Mouse (Mus musculus) liver, embryonic 14.5 days (tissue): ENCODE measurements around the gene Slc1a6. TPM values are rescaled to one million over a fixed set of nuclear protein-coding genes. Genes with fewer than 3 reads are reported as not detected.
"Not testable (repeated sequence)": the region's sequence is repeated elsewhere in the genome, so short reads cannot be mapped to it uniquely, and the experiment has no call there.

Source experiments
- ATAC-seq: fragments of 200-750 bp; cut with Nextera tagmentation; 2 replicates; pipeline ENCODE4 v1.8.0; 2017; ENCODE audit warnings: moderate number of reproducible peaks, mild to moderate bottlenecking, moderate library complexity; ENCODE audit not compliant: insufficient read depth
- DNase-seq, 3 experiments: peaks; one replicate each; pipeline ENCODE4 v3.0.0-alpha.2; 2012 to 2013; ENCODE audit warnings: low read depth in 3 of 3, low spot score in 3 of 3
- H3K27ac ChIP-seq: fragments of 300-500 bp; sonication (generic); 2 replicates; pipeline ENCODE4 v1.5.1; 2014; ENCODE audit warnings: moderate library complexity, mild to moderate bottlenecking, control low read depth, inconsistent platforms
- H3K27me3 ChIP-seq: fragments of 300-500 bp; sonication (generic); 2 replicates; pipeline ENCODE4 v1.6.1; 2014; ENCODE audit warnings: mild to moderate bottlenecking, low read length, moderate library complexity; ENCODE audit not compliant: control insufficient read depth, insufficient read depth
- H3K36me3 ChIP-seq: fragments of 300-500 bp; sonication (generic); replicated peaks from 2 replicates; pipeline ENCODE4 v1.6.1; 2014; ENCODE audit warnings: low read depth; ENCODE audit not compliant: control insufficient read depth, insufficient read depth
- H3K4me1 ChIP-seq, 2 experiments: fragments of 200-500 bp in 1 of 2; fragments of 300-500 bp in 1 of 2; sonication (generic) in 1 of 2; replicated peaks; 2 replicates each; pipeline ENCODE4 v1.6.1; 2012 to 2014; ENCODE audit warnings: antibody characterized with exemption in 1 of 2, inconsistent platforms in 1 of 2, low read length in 1 of 2; ENCODE audit not compliant: control insufficient read depth in 2 of 2, insufficient read depth in 2 of 2
- H3K4me2 ChIP-seq: fragments of 300-500 bp; sonication (generic); 2 replicates; pipeline ENCODE4 v1.6.1; 2014; ENCODE audit warnings: low read depth, mild to moderate bottlenecking, control low read depth, moderate library complexity
- H3K4me3 ChIP-seq, 2 experiments: fragments of 200-500 bp in 1 of 2; fragments of 300-500 bp in 1 of 2; sonication (generic) in 1 of 2; 2 replicates each; pipeline ENCODE4 v1.5.1; 2012 to 2014; ENCODE audit warnings: low read depth in 2 of 2, low read length in 2 of 2, mild to moderate bottlenecking in 2 of 2, control low read depth in 1 of 2, inconsistent platforms in 1 of 2, moderate library complexity in 1 of 2; ENCODE audit not compliant: insufficient read depth in 1 of 2
- H3K9ac ChIP-seq: fragments of 300-500 bp; sonication (generic); replicated peaks from 2 replicates; pipeline ENCODE4 v1.6.1; 2014; ENCODE audit warnings: mild to moderate bottlenecking, control low read depth, moderate library complexity
- H3K9me3 ChIP-seq: fragments of 300-500 bp; sonication (generic); 2 replicates; pipeline ENCODE4 v1.6.1; 2016; ENCODE audit warnings: low read length, mixed read lengths; ENCODE audit not compliant: control insufficient read depth
- CTCF ChIP-seq: IDR thresholded peaks from 2 replicates; pipeline ENCODE4 v1.5.1; 2016; ENCODE audit warnings: antibody characterized with exemption, low read depth, control low read depth
- EP300 ChIP-seq: IDR thresholded peaks from 2 replicates; pipeline ENCODE4 v1.6.1; 2016; ENCODE audit warnings: antibody characterized with exemption, low read depth
- WGBS: fragments of 180-500 bp; shearing (Covaris S2); extraction: QIAGEN DNeasy Blood & Tissue Kit; methylation state at CpG from one replicate; pipeline ENCODE4 v1.1.7; 2014; ENCODE audit not compliant: insufficient replicate concordance; 5-methylcytosine and 5-hydroxymethylcytosine counted together
- polyA plus RNA-seq, 2 experiments: library from polyadenylated mRNA; depleted of rRNA in 1 of 2; stranded (reverse) in 1 of 2; unstranded in 1 of 2; fragments of >200 nt; fragmentation: Nextera tagmentation in 1 of 2; extraction: Ambion mirVana in 1 of 2; gene quantifications; 2 replicates each; pipeline versions ENCODE4 v1.2.1 to v1.2.3; 2012 to 2014

Gene Slc1a6
- polyA plus RNA-seq, 2 experiments, result 0.06 to 0.21 TPM

DNA sequence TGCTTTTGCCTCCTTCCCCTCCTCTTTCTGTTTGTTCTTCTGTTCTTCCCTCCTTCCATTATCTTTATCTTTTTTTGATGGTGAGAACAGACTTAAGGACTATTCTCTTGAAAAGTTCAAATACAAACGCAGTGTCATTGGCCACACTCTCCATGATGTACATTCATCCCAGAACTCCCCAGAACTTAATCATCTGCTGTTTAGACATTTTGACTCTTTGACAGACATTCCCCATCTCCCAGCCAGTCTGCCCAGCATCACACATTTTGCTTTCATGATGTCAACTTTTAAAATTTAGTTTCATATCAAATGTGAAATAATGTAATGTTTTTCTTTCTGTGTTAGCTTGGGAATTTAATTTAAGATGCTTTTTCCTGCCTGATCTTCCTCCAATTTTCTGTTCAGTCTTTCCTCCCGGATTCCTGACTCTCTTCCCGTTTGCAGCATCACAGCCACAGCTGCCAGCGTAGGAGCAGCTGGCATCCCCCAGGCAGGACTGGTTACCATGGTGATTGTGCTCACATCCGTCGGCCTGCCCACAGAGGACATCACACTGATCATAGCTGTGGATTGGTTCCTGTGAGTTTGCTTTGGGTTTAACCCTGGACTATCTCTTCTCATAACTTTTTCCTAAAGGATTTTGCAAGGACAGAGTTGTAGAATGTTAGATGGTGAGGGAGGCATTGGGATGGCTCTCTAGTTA, 32.2 kb downstream of the Slc1a6 start:
- no peak overlapping the region for H3K4me3 ChIP-seq
- no peak overlapping the region for H3K9ac ChIP-seq
- no peak for DNase-seq
- H3K9me3 ChIP-seq, result no peaks in the 10 kb centered on the region
- H3K4me1 ChIP-seq, result no peaks in the 10 kb centered on the region
- no peaks in the 10 kb centered on the region for H3K27me3 ChIP-seq
- ATAC-seq, result no peak
- no peaks in the 10 kb centered on the region for H3K36me3 ChIP-seq
- H3K4me2 ChIP-seq, result no peak overlapping the region
- no peak overlapping the region for H3K27ac ChIP-seq
- no peak for TF ChIP-seq EP300
- no peak for TF ChIP-seq CTCF
- WGBS, result 49% methylated on average over 6 of the region's 6 CpGs

DNA sequence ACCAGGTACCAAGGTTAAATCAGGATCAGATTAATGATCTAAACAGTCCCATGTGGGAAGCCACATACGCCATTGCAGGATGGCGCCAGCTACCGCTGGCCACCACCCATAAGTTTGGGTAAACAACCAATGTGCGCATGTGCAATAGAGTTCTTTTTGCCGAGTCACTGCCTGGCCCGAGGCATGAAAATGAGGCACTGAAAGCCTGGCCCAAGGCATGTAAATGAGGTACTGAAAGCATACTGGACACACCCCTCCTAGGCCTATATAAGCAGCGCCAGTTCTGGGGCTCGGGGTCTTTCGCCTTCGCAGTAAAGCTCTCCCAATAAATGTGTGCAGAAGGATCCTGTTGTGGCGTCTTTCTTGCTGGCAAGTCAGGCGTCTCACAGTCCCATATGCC, 60.2 kb downstream of the Slc1a6 start:
- not testable (repeated sequence) for ATAC-seq, H3K4me1 ChIP-seq, H3K9ac ChIP-seq, H3K27ac ChIP-seq, H3K4me3 ChIP-seq, H3K4me2 ChIP-seq, H3K27me3 ChIP-seq, DNase-seq, H3K36me3 ChIP-seq, H3K9me3 ChIP-seq
- WGBS, result 67% methylated on average over 12 of the region's 12 CpGs

DNA sequence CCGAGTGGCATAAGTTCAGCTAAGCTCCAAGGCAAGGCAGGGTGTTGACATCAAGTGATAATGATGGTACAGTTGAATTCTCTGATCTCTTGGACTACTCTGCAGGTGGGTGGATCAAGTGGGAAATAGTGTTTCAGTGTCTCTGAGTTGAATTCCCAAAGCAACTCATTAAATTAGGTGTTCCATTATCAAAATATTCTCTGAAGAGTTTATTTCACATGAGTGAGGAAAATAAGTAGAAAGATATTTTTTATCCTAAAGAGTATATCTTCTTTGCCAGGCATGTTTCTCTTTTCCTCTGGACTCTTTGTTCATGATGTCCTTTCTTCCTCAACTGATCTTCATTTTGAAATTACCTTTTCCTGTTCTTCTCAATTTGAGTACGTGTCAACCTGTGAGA, 71.8 kb downstream of the Slc1a6 start, which contains the start of gene Olfr1356:
Olfr1356 (minus strand) TSS at position 101 of the 400 bp plus-strand sequence.
- no peak for ATAC-seq
- TF ChIP-seq EP300 (no peak), CTCF (no peak)
- 51% methylated on average over 2 of the region's 2 CpGs for whole genome bisulfite sequencing

More for the DNA sequence above, 71.8 kb downstream of the Slc1a6 start, which contains the start of gene Olfr1356:
- no peak within 1 kb of the TSS for H3K4me2 ChIP-seq
- H3K4me1 ChIP-seq, result no peaks in the 10 kb centered on the region
- no peak within 1 kb of the TSS for H3K9ac ChIP-seq
- H3K4me3 ChIP-seq, result no peak within 1 kb of the TSS
- H3K27me3 ChIP-seq, result no peaks in the 10 kb centered on the region
- H3K36me3 ChIP-seq, result no peaks in the 10 kb centered on the region
- no peak within 1 kb of the TSS for H3K27ac ChIP-seq
- no peak for DNase-seq
- no peaks in the 10 kb centered on the region for H3K9me3 ChIP-seq

Other genes starting within 250 kb of the Slc1a6 start
- 7.3 and 10.0 TPM in 2 replicates for gene Ilvbl, start 206.2 kb upstream of the Slc1a6 start, polyA plus RNA-seq (2012; rRNA removed)
- 10.9 and 11.5 TPM in 2 replicates for gene Ilvbl, start 206.2 kb upstream of the Slc1a6 start, polyA plus RNA-seq (2014; fragmentation: Nextera tagmentation; extraction: Ambion mirVana)
- gene Syde1, start 188.5 kb upstream of the Slc1a6 start, polyA plus RNA-seq (2012; rRNA removed), result 1.7 and 1.9 TPM in 2 replicates
- 1.5 and 1.6 TPM in 2 replicates for gene Syde1, start 188.5 kb upstream of the Slc1a6 start, polyA plus RNA-seq (2014; fragmentation: Nextera tagmentation; extraction: Ambion mirVana)
- gene Olfr1357, start 162.4 kb upstream of the Slc1a6 start, polyA plus RNA-seq (2012; rRNA removed), result not detected in 2 replicates
- not detected in 2 replicates for gene Olfr1357, start 162.4 kb upstream of the Slc1a6 start, polyA plus RNA-seq (2014; fragmentation: Nextera tagmentation; extraction: Ambion mirVana)
- gene Casp14, start 62.2 kb upstream of the Slc1a6 start, polyA plus RNA-seq (2012; rRNA removed), result not detected in 2 replicates
- gene Casp14, start 62.2 kb upstream of the Slc1a6 start, polyA plus RNA-seq (2014; fragmentation: Nextera tagmentation; extraction: Ambion mirVana), result not detected in 2 replicates
- gene Ccdc105, start 27.4 kb upstream of the Slc1a6 start, polyA plus RNA-seq (2012; rRNA removed), result not detected in 2 replicates
- gene Ccdc105, start 27.4 kb upstream of the Slc1a6 start, polyA plus RNA-seq (2014; fragmentation: Nextera tagmentation; extraction: Ambion mirVana), result not detected in 2 replicates
- not detected in 2 replicates for gene Olfr1356, start 71.7 kb downstream of the Slc1a6 start, polyA plus RNA-seq (2012; rRNA removed)
- not detected in 2 replicates for gene Olfr1356, start 71.7 kb downstream of the Slc1a6 start, polyA plus RNA-seq (2014; fragmentation: Nextera tagmentation; extraction: Ambion mirVana)
- not detected in 2 replicates for gene Olfr1355, start 95.0 kb downstream of the Slc1a6 start, polyA plus RNA-seq (2012; rRNA removed)
- gene Olfr1355, start 95.0 kb downstream of the Slc1a6 start, polyA plus RNA-seq (2014; fragmentation: Nextera tagmentation; extraction: Ambion mirVana), result not detected in 2 replicates
- gene Olfr1354, start 132.7 kb downstream of the Slc1a6 start, polyA plus RNA-seq (2012; rRNA removed), result not detected in 2 replicates
- not detected in 2 replicates for gene Olfr1354, start 132.7 kb downstream of the Slc1a6 start, polyA plus RNA-seq (2014; fragmentation: Nextera tagmentation; extraction: Ambion mirVana)
- gene Olfr8, start 170.1 kb downstream of the Slc1a6 start, polyA plus RNA-seq (2012; rRNA removed), result not detected in 2 replicates
- not detected in 2 replicates for gene Olfr8, start 170.1 kb downstream of the Slc1a6 start, polyA plus RNA-seq (2014; fragmentation: Nextera tagmentation; extraction: Ambion mirVana)
- not detected in 2 replicates for gene Olfr1353, start 182.8 kb downstream of the Slc1a6 start, polyA plus RNA-seq (2012; rRNA removed)
- not detected in 2 replicates for gene Olfr1353, start 182.8 kb downstream of the Slc1a6 start, polyA plus RNA-seq (2014; fragmentation: Nextera tagmentation; extraction: Ambion mirVana)
- not detected in 2 replicates for gene Olfr1352, start 200.6 kb downstream of the Slc1a6 start, polyA plus RNA-seq (2012; rRNA removed)
- not detected in 2 replicates for gene Olfr1352, start 200.6 kb downstream of the Slc1a6 start, polyA plus RNA-seq (2014; fragmentation: Nextera tagmentation; extraction: Ambion mirVana)
- gene Olfr1351, start 232.0 kb downstream of the Slc1a6 start, polyA plus RNA-seq (2012; rRNA removed), result not detected in 2 replicates
- not detected in 2 replicates for gene Olfr1351, start 232.0 kb downstream of the Slc1a6 start, polyA plus RNA-seq (2014; fragmentation: Nextera tagmentation; extraction: Ambion mirVana)
- gene Olfr57, start 248.2 kb downstream of the Slc1a6 start, polyA plus RNA-seq (2012; rRNA removed), result not detected in 2 replicates
- not detected in 2 replicates for gene Olfr57, start 248.2 kb downstream of the Slc1a6 start, polyA plus RNA-seq (2014; fragmentation: Nextera tagmentation; extraction: Ambion mirVana)